10 mouse cellular contexts compared by ENCODE assay signal in genomic region chr4:44710701-44711097, GRCm38 (mm10). TPM values are rescaled to one million over a fixed set of nuclear protein-coding genes. Genes with fewer than 3 reads are reported as not detected.
DNase-seq lines count a peak whose midpoint lies in the region; ATAC-seq and TF ChIP-seq lines count a peak whose summit lies in the region.
"Had no signal": no experiment of that assay in that cellular context is flagged by ENCODE, and none has a peak within 500 bp of the region (broad histone marks: within the 10 kb centered on the region; RNA-seq: fewer than 3 reads in every experiment).

No protein-coding gene starts in this region.

- H3K9ac ChIP-seq in hindbrain, embryonic 14.5 days: no peak overlapping the region
- H3K9ac ChIP-seq in midbrain, embryonic 12.5 days (replicated peaks): 0 out of 2 replicates have a peak overlapping the region, but pooled peaks have one; percentile 45
- H3K9ac ChIP-seq: liver, embryonic 14.5 days had no signal

- ATAC-seq in hindbrain, embryonic 14.5 days (ENCODE audit: low FRiP score): no peak
- ATAC-seq in midbrain, embryonic 12.5 days (ENCODE audit: low FRiP score, low read depth): no peak
- no peak for ATAC-seq in megakaryocyte progenitor cell, adult 5-6 weeks (replicated peaks; ENCODE audit: poor library complexity)

- no peak for TF ChIP-seq POLR2A in brain, embryonic 14.5 days (IDR thresholded peaks at IDR 0.05; ENCODE audit: borderline replicate concordance, extremely low read depth, insufficient read depth, insufficient read length, poor library complexity, severe bottlenecking)

- peaks cover 100% of the 10 kb centered on the region for H3K27me3 ChIP-seq in hindbrain, embryonic 10.5 days (ENCODE audit: insufficient read depth, poor library complexity, severe bottlenecking)
- H3K27me3 ChIP-seq in hindbrain, embryonic 14.5 days (ENCODE audit: control insufficient read depth, insufficient read depth, low read length): peaks cover 87% of the 10 kb centered on the region
- H3K27me3 ChIP-seq in E14TG2a.4 (ENCODE audit: insufficient read depth, low read length): peaks cover 97% of the 10 kb centered on the region
- H3K27me3 ChIP-seq in midbrain, embryonic 12.5 days: peaks cover 95% of the 10 kb centered on the region

- H3K27ac ChIP-seq in hindbrain, embryonic 10.5 days: peak overlapping the region; percentile 88
- no peak overlapping the region for H3K27ac ChIP-seq in hindbrain, embryonic 14.5 days
- H3K27ac ChIP-seq in midbrain, embryonic 12.5 days (replicated peaks): peak overlapping the region; percentile 69; the same call in 1 of the 2 replicates
- H3K27ac ChIP-seq: liver, embryonic 14.5 days had no signal

- peak; percentile 63 for DNase-seq in hindbrain, embryonic 10.5 days (ENCODE audit: low spot score)
- DNase-seq in hindbrain, embryonic 14.5 days (ENCODE audit: low spot score): no peak
- peak; percentile 29 for DNase-seq in brain, embryonic 14.5 days (ENCODE audit: low read depth)
- DNase-seq in urinary bladder, postnatal 10 days (ENCODE audit: low spot score): no peak
- DNase-seq in liver: no peak
- DNase-seq: cerebellum, postnatal 36 days had no signal

- H3K4me1 ChIP-seq in hindbrain, embryonic 10.5 days (replicated peaks): peaks cover 43% of the 10 kb centered on the region
- H3K4me1 ChIP-seq in hindbrain, embryonic 14.5 days (replicated peaks; ENCODE audit: control insufficient read depth, insufficient read depth, low read length): no peaks in the 10 kb centered on the region
- peaks cover 40% of the 10 kb centered on the region for H3K4me1 ChIP-seq in E14TG2a.4 (replicated peaks; ENCODE audit: low read depth, low read length)
- H3K4me1 ChIP-seq in midbrain, embryonic 12.5 days: peaks cover 15% of the 10 kb centered on the region

- H3K9me3 ChIP-seq in hindbrain, embryonic 10.5 days: no peaks in the 10 kb centered on the region
- no peaks in the 10 kb centered on the region for H3K9me3 ChIP-seq in hindbrain, embryonic 14.5 days (ENCODE audit: control insufficient read depth, low read length)
- H3K9me3 ChIP-seq in E14TG2a.4 (ENCODE audit: low read length): no peaks in the 10 kb centered on the region
- H3K9me3 ChIP-seq in midbrain, embryonic 12.5 days: no peaks in the 10 kb centered on the region

- no peaks in the 10 kb centered on the region for H3K36me3 ChIP-seq in hindbrain, embryonic 10.5 days
- H3K36me3 ChIP-seq in hindbrain, embryonic 14.5 days (replicated peaks; ENCODE audit: control insufficient read depth, insufficient read depth): no peaks in the 10 kb centered on the region
- H3K36me3 ChIP-seq in E14TG2a.4 (ENCODE audit: insufficient read depth, low read length): no peaks in the 10 kb centered on the region
- H3K36me3 ChIP-seq in midbrain, embryonic 12.5 days: no peaks in the 10 kb centered on the region

- WGBS in hindbrain, embryonic 10.5 days: under 1% methylated on average over 30 of the region's 30 CpGs
- WGBS in hindbrain, embryonic 14.5 days: 1% methylated on average over 30 of the region's 30 CpGs
- under 1% methylated on average over 30 of the region's 30 CpGs for WGBS in midbrain, embryonic 12.5 days

- peak overlapping the region; percentile 50 for H3K4me3 ChIP-seq in hindbrain, embryonic 10.5 days
- no peak overlapping the region for H3K4me3 ChIP-seq in hindbrain, embryonic 14.5 days (replicated peaks; ENCODE audit: low read length)
- peak overlapping the region; percentile 64 for H3K4me3 ChIP-seq in E14TG2a.4 (replicated peaks; ENCODE audit: low read length)
- peak overlapping the region; percentile 14 for H3K4me3 ChIP-seq in midbrain, embryonic 12.5 days

- no peak overlapping the region for H3K4me2 ChIP-seq in hindbrain, embryonic 14.5 days (replicated peaks)
- H3K4me2 ChIP-seq in midbrain, embryonic 12.5 days (replicated peaks): no peak overlapping the region; the same call in 1 of the 2 replicates

- no peak for TF ChIP-seq CTCF in E14TG2a.4 (conservative IDR thresholded peaks at IDR 0.05; ENCODE audit: low read length)
- TF ChIP-seq CTCF in brain, embryonic 14.5 days (IDR thresholded peaks at IDR 0.05; ENCODE audit: borderline replicate concordance, extremely low read depth, insufficient read depth, insufficient read length): no peak

RNA-seq across cellular contexts. Expression of gene Pax5, which starts 0.4 kb away (rescaled TPM):
- polyA plus RNA-seq in hindbrain, embryonic 10.5 days (2016; fragmentation: Nextera tagmentation; extraction: Ambion mirVana): 4.4 and 4.9 TPM in 2 replicates
- 1.8 and 1.9 TPM in 2 replicates for polyA plus RNA-seq in hindbrain, embryonic 14.5 days (2014; fragmentation: Nextera tagmentation; extraction: Ambion mirVana)
- polyA plus RNA-seq in brain, embryonic 14.5 days (2012; rRNA removed): 5.0 and 15.0 TPM in 2 replicates
- polyA plus RNA-seq in midbrain, embryonic 12.5 days (2016; fragmentation: Nextera tagmentation; extraction: Ambion mirVana): 6.2 and 9.0 TPM in 2 replicates
- total RNA-seq in megakaryocyte progenitor cell, adult 5-6 weeks (2015): 0.10 TPM in 1 of 2 replicates, not detected in the other
- total RNA-seq in megakaryocyte progenitor cell, adult 5-6 weeks (2017): not detected in 2 replicates

RNA-seq across cellular contexts. Expression of gene Zcchc7, which starts 45.0 kb away (rescaled TPM):
- polyA plus RNA-seq in hindbrain, embryonic 10.5 days (2016; fragmentation: Nextera tagmentation; extraction: Ambion mirVana): 19.5 and 25.3 TPM in 2 replicates
- polyA plus RNA-seq in hindbrain, embryonic 14.5 days (2014; fragmentation: Nextera tagmentation; extraction: Ambion mirVana): 34.3 and 38.5 TPM in 2 replicates
- 34.9 and 38.1 TPM in 2 replicates for polyA plus RNA-seq in brain, embryonic 14.5 days (2012; rRNA removed)
- 28.3 and 30.7 TPM in 2 replicates for polyA plus RNA-seq in midbrain, embryonic 12.5 days (2016; fragmentation: Nextera tagmentation; extraction: Ambion mirVana)
- total RNA-seq in megakaryocyte progenitor cell, adult 5-6 weeks (2015): 37.1 and 49.9 TPM in 2 replicates
- 118 and 153 TPM in 2 replicates for total RNA-seq in megakaryocyte progenitor cell, adult 5-6 weeks (2017)

Comparison
In these comparisons a context has a peak if more than half of its experiments do, and no peak if none do; other contexts are left out.
1. DNase-seq: peak in hindbrain, embryonic 10.5 days (single experiment) and brain, embryonic 14.5 days (single experiment); none in hindbrain, embryonic 14.5 days (single experiment), urinary bladder, postnatal 10 days (single experiment) and liver (single experiment).